Mouse (Mus musculus) neural tube, embryonic 12.5 days (tissue): Measurements from ENCODE around the gene Atp1a3. TPM values are rescaled to one million over a fixed set of nuclear protein-coding genes. Genes with fewer than 3 reads are reported as not detected.
A peak's percentile ranks its signal among the peaks of the same experiment; 100 is the strongest.
"Not testable (repeated sequence)": the region's sequence is repeated elsewhere in the genome, so short reads cannot be mapped to it uniquely, and the experiment has no call there.

Experiments used
- ATAC-seq: fragments of 200-750 bp; cut with Nextera tagmentation; 2 replicates; pipeline ENCODE4 v1.8.0; 2017; ENCODE audit warnings: low read depth, mild to moderate bottlenecking, moderate TSS enrichment, moderate library complexity; ENCODE audit not compliant: low FRiP score
- H3K27ac ChIP-seq: fragments of 300-500 bp; sonication (generic); 2 replicates; pipeline ENCODE4 v1.5.1; 2016
- H3K27me3 ChIP-seq: fragments of 300-500 bp; sonication (generic); replicated peaks from 2 replicates; pipeline ENCODE4 v1.6.1; 2016; ENCODE audit warnings: mild to moderate bottlenecking
- H3K36me3 ChIP-seq: fragments of 300-500 bp; sonication (generic); 2 replicates; pipeline ENCODE4 v1.6.1; 2016; ENCODE audit warnings: mild to moderate bottlenecking
- H3K4me1 ChIP-seq: fragments of 300-500 bp; sonication (generic); 2 replicates; pipeline ENCODE4 v1.6.1; 2016
- H3K4me2 ChIP-seq: fragments of 300-500 bp; sonication (generic); replicated peaks from 2 replicates; pipeline ENCODE4 v1.6.1; 2016; ENCODE audit warnings: mild to moderate bottlenecking
- H3K4me3 ChIP-seq: fragments of 300-500 bp; sonication (generic); 2 replicates; pipeline ENCODE4 v1.5.1; 2016
- H3K9ac ChIP-seq: fragments of 300-500 bp; sonication (generic); 2 replicates; pipeline ENCODE4 v1.6.1; 2016; ENCODE audit warnings: mild to moderate bottlenecking
- H3K9me3 ChIP-seq: fragments of 300-500 bp; sonication (generic); 2 replicates; pipeline ENCODE4 v1.6.1; 2016; ENCODE audit warnings: mild to moderate bottlenecking
- WGBS: fragments of 180-500 bp; shearing (Covaris S2); methylation state at CpG from one replicate; pipeline ENCODE4 v1.1.7; 2016; 5-methylcytosine and 5-hydroxymethylcytosine counted together
- polyA plus RNA-seq: library from polyadenylated mRNA; unstranded; fragments of >200 nt; fragmentation: Nextera tagmentation; extraction: Ambion mirVana; gene quantifications from 2 replicates; pipeline ENCODE4 v1.2.1, GENCODE M21; 2016

Atp1a3 gene
- polyA plus RNA-seq, result 110 and 118 TPM in 2 replicates

DNA sequence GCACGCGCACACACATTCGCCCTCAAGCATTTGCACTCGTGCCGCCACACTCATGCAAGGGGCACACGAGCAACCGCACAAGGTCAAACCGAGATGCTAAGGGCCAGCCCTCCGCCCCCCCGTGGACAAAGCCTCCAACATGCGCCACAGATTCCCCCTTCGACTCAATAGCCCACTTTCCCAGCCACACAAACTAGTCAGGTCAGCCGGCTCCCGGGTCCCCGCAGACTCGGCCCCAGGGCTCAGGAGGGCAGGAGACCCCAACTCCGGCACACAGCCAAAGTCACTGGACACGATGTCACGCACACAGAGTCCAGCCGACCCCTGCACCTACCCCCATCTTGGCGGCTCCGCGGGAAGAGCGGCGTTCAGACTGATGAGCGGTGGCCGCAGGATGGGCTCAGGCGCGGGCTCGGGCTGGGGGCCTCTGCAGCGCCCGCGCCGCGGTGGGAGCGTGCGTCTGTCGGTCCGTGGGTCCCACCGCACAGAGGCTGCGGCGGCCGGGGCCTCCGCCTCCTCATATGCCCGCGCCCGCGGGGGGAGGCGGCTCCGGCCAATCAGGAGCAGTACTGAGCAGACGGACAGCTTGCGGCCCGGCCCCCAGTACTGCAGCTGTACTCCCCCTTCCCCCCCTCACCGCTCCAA lies at the start of gene Atp1a3:
Gene Atp1a3, minus strand, starts transcription at position 538 of the 645 bp plus-strand sequence.
- H3K4me3 ChIP-seq, result peak within 1 kb of the TSS; percentile 65
- H3K27me3 ChIP-seq, result peaks cover 45% of the 10 kb centered on the region
- ATAC-seq, result peak; percentile 71
- peaks cover 64% of the 10 kb centered on the region for H3K4me1 ChIP-seq
- peak within 1 kb of the TSS; percentile 79 for H3K9ac ChIP-seq
- H3K36me3 ChIP-seq, result peaks cover under 1% of the 10 kb centered on the region; the same call in 1 of the 2 replicates
- under 1% methylated on average over 54 of the region's 54 CpGs for WGBS
- H3K9me3 ChIP-seq, result no peaks in the 10 kb centered on the region
- H3K4me2 ChIP-seq, result peak within 1 kb of the TSS; percentile 72
- H3K27ac ChIP-seq, result peak within 1 kb of the TSS; percentile 46; the same call in 1 of the 2 replicates

- no peaks in the 10 kb centered on the region for H3K4me1 ChIP-seq
- H3K9ac ChIP-seq, result no peak overlapping the region
- no peak for ATAC-seq
- no peaks in the 10 kb centered on the region for H3K9me3 ChIP-seq
- H3K4me2 ChIP-seq, result no peak overlapping the region
- no peak overlapping the region for H3K27ac ChIP-seq
- peaks cover 89% of the 10 kb centered on the region for H3K36me3 ChIP-seq
- WGBS, result 92% methylated on average over 3 of the region's 3 CpGs
- H3K4me3 ChIP-seq, result no peak overlapping the region
- no peaks in the 10 kb centered on the region for H3K27me3 ChIP-seq
Measured at GRCm38 (mm10) chr7:25052587-25052986, 46.8 kb upstream of the Atp1a3 start.

GRCm38 (mm10) chr7:25049295-25049930 lies 43.7 kb upstream of the Atp1a3 start:
- Histone ChIP-seq H3K9me3 (no peaks in the 10 kb centered on the region), H3K4me2 (no peak overlapping the region), H3K27ac (no peak overlapping the region), H3K36me3 (peaks cover 88% of the 10 kb centered on the region), H3K9ac (no peak overlapping the region), H3K4me1 (no peaks in the 10 kb centered on the region), H3K27me3 (no peaks in the 10 kb centered on the region), H3K4me3 (no peak overlapping the region)
- WGBS, result 90% methylated on average over 16 of the region's 16 CpGs
- no peak for ATAC-seq

DNA sequence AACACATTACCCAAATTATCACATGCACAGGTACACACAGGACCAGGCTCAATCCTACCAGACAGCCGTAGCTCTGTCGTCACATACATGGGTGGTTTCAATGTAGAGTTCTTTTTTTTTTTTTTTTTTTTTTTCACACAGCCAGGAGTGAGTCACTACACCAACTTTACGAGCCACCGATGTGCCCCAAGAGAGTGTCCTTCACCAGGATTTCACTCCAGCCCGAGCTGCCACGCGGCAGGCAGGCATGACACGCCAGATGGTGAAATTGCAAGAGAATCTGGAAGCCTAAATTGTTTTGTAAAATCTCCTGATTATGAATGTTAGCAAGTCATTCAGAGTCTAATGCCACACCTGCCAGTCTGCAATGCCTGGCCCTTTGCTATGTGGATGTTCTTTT lies 41.6 kb upstream of the Atp1a3 start:
- no peaks in the 10 kb centered on the region for H3K9me3 ChIP-seq
- peaks cover 91% of the 10 kb centered on the region for H3K36me3 ChIP-seq
- no peaks in the 10 kb centered on the region for H3K4me1 ChIP-seq
- H3K4me3 ChIP-seq, result no peak overlapping the region
- H3K27me3 ChIP-seq, result no peaks in the 10 kb centered on the region
- no peak for ATAC-seq
- H3K27ac ChIP-seq, result no peak overlapping the region
- H3K9ac ChIP-seq, result no peak overlapping the region
- no peak overlapping the region for H3K4me2 ChIP-seq
- 92% methylated on average over 8 of the region's 8 CpGs for WGBS

DNA sequence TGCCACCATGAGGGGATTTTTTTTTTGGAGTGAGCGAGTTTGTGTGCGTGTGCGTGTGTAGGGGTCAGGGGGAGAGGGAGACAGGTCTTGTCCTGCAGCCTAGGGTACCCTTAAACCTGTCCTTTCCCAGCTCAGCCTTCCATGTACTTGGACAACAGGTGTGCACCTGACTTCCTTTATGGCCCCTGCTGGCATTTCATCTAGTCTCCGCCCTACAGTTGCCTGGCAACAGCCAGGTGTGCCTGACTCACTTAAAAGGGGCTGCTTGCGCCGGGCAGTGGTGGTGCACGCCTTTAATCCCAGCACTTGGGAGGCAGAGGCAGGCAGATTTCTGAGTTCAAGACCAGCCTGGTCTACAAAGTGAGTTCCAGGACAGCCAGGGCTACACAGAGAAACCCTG lies 38.8 kb upstream of the Atp1a3 start:
- not testable (repeated sequence) for H3K27me3 ChIP-seq, H3K4me3 ChIP-seq, H3K9me3 ChIP-seq, H3K27ac ChIP-seq, H3K4me1 ChIP-seq, H3K4me2 ChIP-seq, H3K9ac ChIP-seq, ATAC-seq
- peaks cover 94% of the 10 kb centered on the region for H3K36me3 ChIP-seq
- WGBS, result 95% methylated on average over 7 of the region's 7 CpGs

DNA sequence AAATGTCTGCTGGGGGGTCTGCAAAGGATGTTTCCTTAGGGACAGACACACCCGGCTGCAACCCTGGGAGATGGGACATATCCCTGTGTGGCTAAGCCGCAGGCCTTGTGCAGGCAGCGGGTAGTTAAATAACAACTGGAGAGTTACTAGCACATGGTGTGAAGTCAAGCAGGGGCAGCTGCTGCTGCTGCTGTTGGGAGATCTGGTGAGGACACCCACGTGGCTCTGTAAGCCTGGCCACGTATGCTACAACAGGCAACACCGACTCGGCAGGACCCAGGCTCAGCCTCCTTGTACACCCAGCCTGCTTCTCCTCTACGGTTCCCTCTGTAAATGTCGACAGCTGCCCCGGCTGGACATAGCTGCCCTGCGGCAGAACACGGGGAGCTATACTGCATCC lies 36.2 kb upstream of the Atp1a3 start:
- no peaks in the 10 kb centered on the region for H3K27me3 ChIP-seq
- no peak overlapping the region for H3K9ac ChIP-seq
- no peaks in the 10 kb centered on the region for H3K9me3 ChIP-seq
- H3K27ac ChIP-seq, result no peak overlapping the region
- no peaks in the 10 kb centered on the region for H3K4me1 ChIP-seq
- WGBS, result 91% methylated on average over 12 of the region's 12 CpGs
- H3K36me3 ChIP-seq, result peaks cover 88% of the 10 kb centered on the region
- no peak overlapping the region for H3K4me3 ChIP-seq
- ATAC-seq, result no peak
- no peak overlapping the region for H3K4me2 ChIP-seq

DNA sequence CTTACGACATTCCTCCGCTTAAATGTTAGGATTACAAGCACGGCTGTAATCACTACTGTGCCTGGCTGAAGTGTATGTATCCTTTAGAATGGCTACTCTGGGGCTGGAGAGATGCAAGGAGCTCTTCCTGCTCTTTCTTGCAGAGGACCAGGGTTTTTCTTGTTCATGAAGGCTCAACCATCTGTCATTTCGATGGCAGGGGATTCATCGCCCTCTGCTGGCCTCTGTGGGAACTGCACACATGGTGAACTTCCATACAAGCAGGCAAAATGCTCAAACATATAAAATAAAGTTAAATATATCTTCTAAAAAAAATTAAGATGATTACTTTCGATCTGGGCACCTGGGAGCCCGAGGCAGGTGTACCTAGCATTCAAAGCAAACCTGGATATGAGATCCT lies 30.2 kb upstream of the Atp1a3 start:
- H3K27ac ChIP-seq, result no peak overlapping the region
- H3K4me3 ChIP-seq, result no peak overlapping the region
- no peaks in the 10 kb centered on the region for H3K4me1 ChIP-seq
- no peaks in the 10 kb centered on the region for H3K9me3 ChIP-seq
- ATAC-seq, result no peak
- 58% methylated on average over 7 of the region's 7 CpGs for WGBS
- H3K4me2 ChIP-seq, result no peak overlapping the region
- H3K27me3 ChIP-seq, result no peaks in the 10 kb centered on the region
- H3K36me3 ChIP-seq, result peaks cover 70% of the 10 kb centered on the region
- no peak overlapping the region for H3K9ac ChIP-seq

DNA sequence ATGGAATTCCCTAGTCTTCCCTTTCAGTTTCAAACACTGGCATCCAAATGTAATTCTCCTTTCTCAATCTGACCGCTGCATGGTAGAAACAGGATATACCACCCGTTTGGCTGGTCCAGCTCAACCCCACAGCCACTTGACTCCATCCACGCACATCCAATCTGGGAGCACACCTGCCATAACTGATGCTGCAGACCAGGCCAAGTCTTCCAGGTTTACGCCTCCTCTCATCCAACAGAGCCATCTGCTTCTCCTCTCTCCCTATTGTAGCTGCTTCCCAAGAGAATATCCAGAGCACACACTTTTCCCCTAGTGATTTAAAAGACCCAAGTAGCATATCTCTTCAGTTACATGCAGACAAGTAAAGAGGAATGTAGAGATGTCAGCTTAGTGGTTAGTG lies 29.0 kb upstream of the Atp1a3 start:
- Histone ChIP-seq H3K4me1 (no peaks in the 10 kb centered on the region), H3K9ac (no peak overlapping the region), H3K27me3 (no peaks in the 10 kb centered on the region), H3K9me3 (no peaks in the 10 kb centered on the region), H3K36me3 (peaks cover 61% of the 10 kb centered on the region), H3K4me3 (no peak overlapping the region), H3K4me2 (no peak overlapping the region), H3K27ac (no peak overlapping the region)
- ATAC-seq, result no peak
- WGBS, result 92% methylated on average over 4 of the region's 4 CpGs

GRCm38 (mm10) chr7:25031528-25031927 lies 25.8 kb upstream of the Atp1a3 start:
- H3K4me1 ChIP-seq, result no peaks in the 10 kb centered on the region
- ATAC-seq, result no peak
- H3K27me3 ChIP-seq, result no peaks in the 10 kb centered on the region
- H3K9me3 ChIP-seq, result no peaks in the 10 kb centered on the region
- H3K27ac ChIP-seq, result no peak overlapping the region
- 68% methylated on average over 3 of the region's 3 CpGs for WGBS
- no peak overlapping the region for H3K4me2 ChIP-seq
- H3K36me3 ChIP-seq, result peaks cover 52% of the 10 kb centered on the region
- H3K9ac ChIP-seq, result no peak overlapping the region
- H3K4me3 ChIP-seq, result no peak overlapping the region

GRCm38 (mm10) chr7:25030032-25030753 lies 24.4 kb upstream of the Atp1a3 start:
- no peak overlapping the region for H3K27ac ChIP-seq
- H3K36me3 ChIP-seq, result peaks cover 40% of the 10 kb centered on the region
- ATAC-seq, result peak; percentile 71; the same call in 1 of the 2 replicates

DNA sequence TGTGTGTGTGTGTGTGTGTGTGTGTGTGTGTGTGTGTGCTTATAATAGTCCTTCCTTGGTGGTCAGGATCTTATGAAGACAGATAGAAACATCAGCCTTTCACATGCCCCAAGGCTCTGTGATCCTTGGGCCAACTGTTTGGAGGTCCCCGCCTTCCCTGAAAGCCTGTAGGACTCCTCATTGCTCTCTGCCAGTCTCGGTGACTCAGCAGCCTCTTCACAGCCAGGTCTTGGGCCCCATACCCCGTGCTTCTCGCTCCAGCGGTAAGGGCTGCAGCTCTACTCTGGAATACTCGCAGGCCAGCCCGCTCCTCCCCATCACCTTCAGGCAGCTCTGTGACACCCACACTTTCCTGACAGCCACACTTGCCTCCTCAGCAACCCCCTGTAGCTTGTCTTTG lies 20.7 kb upstream of the Atp1a3 start:
- H3K36me3 ChIP-seq, result peaks cover 45% of the 10 kb centered on the region
- no peak for ATAC-seq
- 63% methylated on average over 7 of the region's 7 CpGs for WGBS

More at GRCm38 (mm10) chr7:25030032-25030753, 24.4 kb upstream of the Atp1a3 start:
- Histone ChIP-seq H3K4me3 (no peak overlapping the region), H3K4me1 (no peaks in the 10 kb centered on the region), H3K9ac (no peak overlapping the region), H3K4me2 (no peak overlapping the region), H3K27me3 (no peaks in the 10 kb centered on the region), H3K9me3 (no peaks in the 10 kb centered on the region)
- 46% methylated on average over 5 of the region's 5 CpGs for WGBS

GRCm38 (mm10) chr7:25025855-25026439 lies 20.2 kb upstream of the Atp1a3 start:
- peaks cover 50% of the 10 kb centered on the region for H3K36me3 ChIP-seq
- no peak for ATAC-seq
- no peaks in the 10 kb centered on the region for H3K4me1 ChIP-seq
- no peak overlapping the region for H3K4me3 ChIP-seq
- 66% methylated on average over 10 of the region's 10 CpGs for WGBS
- no peak overlapping the region for H3K9ac ChIP-seq
- no peaks in the 10 kb centered on the region for H3K27me3 ChIP-seq
- no peak overlapping the region for H3K27ac ChIP-seq
- H3K4me2 ChIP-seq, result no peak overlapping the region
- no peaks in the 10 kb centered on the region for H3K9me3 ChIP-seq

More for the DNA sequence above, 20.7 kb upstream of the Atp1a3 start:
- Histone ChIP-seq H3K4me2 (no peak overlapping the region), H3K4me3 (no peak overlapping the region), H3K9ac (no peak overlapping the region), H3K4me1 (no peaks in the 10 kb centered on the region), H3K9me3 (no peaks in the 10 kb centered on the region), H3K27ac (no peak overlapping the region), H3K27me3 (no peaks in the 10 kb centered on the region)
